Mouse (Mus musculus) lung, embryonic 16.5 days (tissue): ENCODE data around the gene Fbxl16. TPM values are rescaled to one million over a fixed set of nuclear protein-coding genes. Genes with fewer than 3 reads are reported as not detected.

Experiments used
- ATAC-seq: fragments of 200-750 bp; cut with Nextera tagmentation; 2 replicates; pipeline ENCODE4 v1.8.0; 2017; ENCODE audit warnings: low read depth, mild to moderate bottlenecking, moderate library complexity
- H3K27ac ChIP-seq: fragments of 300-500 bp; sonication (generic); 2 replicates; pipeline ENCODE4 v1.5.1; 2014; ENCODE audit warnings: mild to moderate bottlenecking, control low read depth, low read length
- H3K27me3 ChIP-seq: fragments of 300-500 bp; sonication (generic); 2 replicates; pipeline ENCODE4 v1.6.1; 2014; ENCODE audit warnings: low read depth, low read length, mixed read lengths; ENCODE audit not compliant: control insufficient read depth, insufficient read depth
- H3K36me3 ChIP-seq: fragments of 300-500 bp; sonication (generic); 2 replicates; pipeline ENCODE4 v1.6.1; 2014; ENCODE audit warnings: low read length; ENCODE audit not compliant: control insufficient read depth, insufficient read depth
- H3K4me1 ChIP-seq: fragments of 300-500 bp; sonication (generic); replicated peaks from 2 replicates; pipeline ENCODE4 v1.6.1; 2014; ENCODE audit warnings: low read length, mixed read lengths; ENCODE audit not compliant: control insufficient read depth, insufficient read depth
- H3K4me2 ChIP-seq: fragments of 300-500 bp; sonication (generic); 2 replicates; pipeline ENCODE4 v1.6.1; 2014; ENCODE audit warnings: low read depth, low read length, control low read depth
- H3K4me3 ChIP-seq: fragments of 300-500 bp; sonication (generic); 2 replicates; pipeline ENCODE4 v1.5.1; 2014; ENCODE audit warnings: mild to moderate bottlenecking, low read length, control low read depth
- H3K9ac ChIP-seq: fragments of 300-500 bp; sonication (generic); 2 replicates; pipeline ENCODE4 v1.6.1; 2014; ENCODE audit warnings: low read length, control low read depth
- H3K9me3 ChIP-seq: fragments of 300-500 bp; sonication (generic); 2 replicates; pipeline ENCODE4 v1.6.1; 2016; ENCODE audit warnings: low read length; ENCODE audit not compliant: control insufficient read depth
- WGBS: fragments of 180-500 bp; shearing (Covaris S2); extraction: QIAGEN DNeasy Blood & Tissue Kit; methylation state at CpG from one replicate; pipeline ENCODE4 v1.1.7; 2014; 5-methylcytosine and 5-hydroxymethylcytosine counted together
- polyA plus RNA-seq: library from polyadenylated mRNA; unstranded; fragments of >200 nt; fragmentation: Nextera tagmentation; extraction: Ambion mirVana; gene quantifications from 2 replicates; pipeline ENCODE4 v1.2.1, GENCODE M21; 2015

Fbxl16 gene
- polyA plus RNA-seq, 1 experiment from 2014 or later: 1.1 TPM

DNA sequence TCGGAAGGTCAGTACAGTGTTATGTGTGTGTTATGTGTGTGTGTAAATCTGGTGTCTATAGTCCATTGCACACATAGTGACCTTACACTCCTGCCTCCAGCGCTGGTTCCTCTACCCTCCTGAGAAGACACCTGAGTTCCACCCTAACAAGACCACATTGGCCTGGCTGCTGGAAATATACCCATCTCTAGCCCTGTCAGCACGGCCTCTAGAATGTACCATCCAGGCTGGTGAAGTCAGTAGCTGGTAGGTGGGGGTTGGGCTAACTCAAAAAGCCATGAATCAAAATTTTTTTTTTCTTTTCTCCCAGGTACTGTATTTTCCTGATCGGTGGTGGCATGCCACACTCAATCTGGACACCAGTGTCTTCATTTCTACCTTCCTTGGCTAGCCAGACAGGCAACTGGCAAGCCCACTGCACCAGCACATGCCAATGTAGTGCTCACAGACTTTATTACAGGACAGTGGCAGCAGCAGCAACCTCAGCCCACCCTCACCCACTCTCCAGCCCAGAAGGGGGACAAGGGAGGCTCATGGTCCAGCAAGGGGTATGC lies 21.4 kb downstream of the Fbxl16 start:
- H3K4me3 ChIP-seq: no peak overlapping the region
- peaks cover 14% of the 10 kb centered on the region for H3K36me3 ChIP-seq
- no peaks in the 10 kb centered on the region for H3K27me3 ChIP-seq
- H3K4me2 ChIP-seq: no peak overlapping the region
- ATAC-seq: no peak
- WGBS: 82% methylated on average over 4 of the region's 4 CpGs
- no peaks in the 10 kb centered on the region for H3K9me3 ChIP-seq
- no peak overlapping the region for H3K9ac ChIP-seq
- H3K4me1 ChIP-seq: peaks cover 45% of the 10 kb centered on the region
- no peak overlapping the region for H3K27ac ChIP-seq

DNA sequence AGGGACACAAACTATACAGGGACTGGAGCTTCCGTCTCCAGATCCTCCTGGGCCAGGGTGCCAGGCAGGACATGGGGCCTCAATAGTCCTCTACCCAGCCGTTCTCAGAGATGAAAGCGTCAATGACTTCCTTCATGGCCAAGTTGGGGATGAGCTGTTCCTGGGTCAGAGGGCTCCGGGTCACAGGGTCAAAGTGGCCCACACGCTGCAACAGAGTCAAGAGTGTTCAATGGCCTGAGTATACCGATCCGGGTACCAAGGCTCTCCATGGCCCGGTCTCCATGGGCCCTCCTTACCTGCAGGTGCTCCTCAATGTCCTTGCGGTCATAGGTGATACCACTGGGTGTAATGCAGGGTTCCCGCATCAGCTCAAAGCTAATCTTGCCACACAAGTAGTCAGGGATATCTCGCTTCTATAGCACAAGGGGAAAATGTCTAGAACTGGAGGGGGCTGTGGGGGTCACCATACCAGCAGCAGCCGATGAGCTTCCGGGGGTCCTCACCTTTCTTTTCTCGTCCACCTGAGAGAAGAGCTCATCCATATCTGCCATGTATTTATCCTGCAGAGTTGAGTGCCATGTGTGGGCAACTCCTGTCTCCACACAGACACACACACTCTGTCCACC lies 22.0 kb downstream of the Fbxl16 start:
- ATAC-seq: no peak
- WGBS: 81% methylated on average over 14 of the region's 14 CpGs
- no peak overlapping the region for H3K27ac ChIP-seq
- H3K9me3 ChIP-seq: no peaks in the 10 kb centered on the region
- peak overlapping the region; percentile 91 for H3K4me2 ChIP-seq
- H3K36me3 ChIP-seq: peaks cover 14% of the 10 kb centered on the region
- H3K27me3 ChIP-seq: no peaks in the 10 kb centered on the region
- H3K9ac ChIP-seq: no peak overlapping the region
- peak overlapping the region; percentile 85; the same call in 1 of the 2 replicates for H3K4me3 ChIP-seq
- peaks cover 51% of the 10 kb centered on the region for H3K4me1 ChIP-seq

DNA sequence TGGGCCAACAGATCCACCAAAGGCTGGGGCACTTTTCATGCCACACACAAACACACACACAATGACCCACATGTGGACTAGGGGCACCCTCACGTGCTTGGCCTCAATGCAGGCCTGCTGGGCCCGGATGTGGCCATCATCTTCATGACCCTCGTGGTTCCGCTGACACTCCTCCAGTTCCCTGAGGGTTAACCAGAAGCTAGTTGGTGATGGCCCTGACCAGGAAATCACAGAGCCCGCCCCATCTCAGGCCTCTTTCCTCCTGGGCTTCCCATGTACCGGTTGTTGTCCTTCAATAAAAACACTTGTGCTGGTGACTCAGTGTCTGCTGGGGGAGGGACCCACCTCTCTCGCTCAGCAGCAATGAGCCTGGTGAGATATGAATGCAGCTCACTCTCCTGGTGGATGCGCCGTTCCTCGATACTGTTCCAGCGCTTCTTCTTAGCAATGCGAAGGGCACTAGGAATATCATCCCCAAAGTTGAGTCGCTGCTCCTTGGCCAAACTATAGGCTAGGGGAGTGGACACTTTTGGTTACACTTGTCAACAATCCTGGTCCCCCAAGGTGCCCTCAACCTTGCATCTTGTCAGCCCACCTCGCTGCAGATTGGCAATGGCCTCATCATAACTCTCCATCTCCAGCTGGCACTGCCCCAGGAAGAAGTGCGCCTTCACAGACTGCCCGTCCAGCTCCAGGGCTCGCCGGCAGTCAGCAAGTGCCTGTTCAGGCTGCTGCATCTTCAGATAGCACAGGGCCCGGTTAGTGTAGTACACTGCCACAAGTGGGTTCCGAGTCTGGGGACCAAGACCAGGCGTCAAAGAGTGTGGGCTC lies 22.8 kb downstream of the Fbxl16 start:
- WGBS: 46% methylated on average over 21 of the region's 21 CpGs
- Histone ChIP-seq H3K4me3 (peak overlapping the region; percentile 85), H3K9me3 (no peaks in the 10 kb centered on the region), H3K36me3 (peaks cover 14% of the 10 kb centered on the region), H3K9ac (peak overlapping the region; percentile 90), H3K27ac (peak overlapping the region; percentile 89), H3K4me2 (peak overlapping the region; percentile 91), H3K27me3 (no peaks in the 10 kb centered on the region), H3K4me1 (peaks cover 57% of the 10 kb centered on the region)
- ATAC-seq: no peak

DNA sequence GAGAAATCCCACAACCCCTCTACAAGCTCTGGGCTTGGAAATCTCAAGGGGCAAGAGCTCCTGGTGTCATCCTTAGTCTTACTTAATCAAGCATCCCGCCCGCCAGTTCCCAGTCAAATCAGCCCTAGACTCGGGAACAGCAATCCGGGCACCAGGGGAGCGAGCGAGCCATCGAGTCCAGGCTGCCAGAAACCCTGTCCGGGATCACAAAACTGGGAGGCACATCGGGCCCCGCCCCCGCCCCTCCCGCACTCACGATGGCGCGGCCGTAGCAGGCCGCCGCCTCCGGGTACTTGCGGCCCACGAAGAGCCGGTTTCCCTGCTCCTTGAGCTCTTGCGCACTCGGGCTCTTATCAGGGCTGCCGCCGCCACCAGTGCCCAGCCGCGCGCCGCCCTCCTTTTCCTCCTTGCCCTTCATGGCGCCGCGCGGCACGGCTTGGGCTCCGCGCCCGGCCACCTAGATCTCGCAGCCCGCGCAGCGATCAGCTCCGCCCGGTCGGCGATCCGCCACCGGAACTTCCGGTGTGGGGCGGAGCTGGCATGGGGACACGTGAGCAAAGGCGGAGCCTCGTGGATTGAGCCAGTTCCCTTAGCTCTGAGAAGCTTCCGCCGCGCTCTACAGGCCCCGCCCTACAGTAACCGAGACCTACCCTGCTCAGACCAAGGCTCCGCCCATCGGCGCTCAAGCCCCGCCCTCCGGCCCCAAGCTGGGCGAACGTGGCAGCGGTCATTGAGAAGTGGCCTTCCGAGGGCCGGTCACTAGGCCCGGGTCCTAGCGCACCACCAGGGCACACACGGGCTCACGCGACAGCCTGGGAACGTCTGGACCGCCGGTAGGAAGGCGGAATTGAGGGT lies 23.8 kb downstream of the Fbxl16 start:
- H3K4me1 ChIP-seq: peaks cover 64% of the 10 kb centered on the region
- H3K9ac ChIP-seq: peak overlapping the region; percentile 90
- H3K4me3 ChIP-seq: peak overlapping the region; percentile 85
- H3K36me3 ChIP-seq: peaks cover 14% of the 10 kb centered on the region
- no peaks in the 10 kb centered on the region for H3K27me3 ChIP-seq
- ATAC-seq: peak; percentile 93
- peak overlapping the region; percentile 91 for H3K4me2 ChIP-seq
- WGBS: under 1% methylated on average over 75 of the region's 77 CpGs
- no peaks in the 10 kb centered on the region for H3K9me3 ChIP-seq
- H3K27ac ChIP-seq: peak overlapping the region; percentile 93

- Histone ChIP-seq H3K4me1 (peaks cover 62% of the 10 kb centered on the region), H3K4me2 (peak within 1 kb of the TSS; percentile 91), H3K4me3 (peak within 1 kb of the TSS; percentile 85), H3K27me3 (no peaks in the 10 kb centered on the region), H3K36me3 (peaks cover 16% of the 10 kb centered on the region), H3K9ac (peak within 1 kb of the TSS; percentile 90), H3K27ac (peak within 1 kb of the TSS; percentile 93), H3K9me3 (no peaks in the 10 kb centered on the region)
- peak; percentile 75 for ATAC-seq
- under 1% methylated on average over 24 of the region's 24 CpGs for WGBS
Measured at GRCm38 (mm10) chr17:25833291-25833663, 24.4 kb downstream of the Fbxl16 start, which contains the start of gene Stub1. Gene Stub1, minus strand, starts transcription at chr17:25833404.

DNA sequence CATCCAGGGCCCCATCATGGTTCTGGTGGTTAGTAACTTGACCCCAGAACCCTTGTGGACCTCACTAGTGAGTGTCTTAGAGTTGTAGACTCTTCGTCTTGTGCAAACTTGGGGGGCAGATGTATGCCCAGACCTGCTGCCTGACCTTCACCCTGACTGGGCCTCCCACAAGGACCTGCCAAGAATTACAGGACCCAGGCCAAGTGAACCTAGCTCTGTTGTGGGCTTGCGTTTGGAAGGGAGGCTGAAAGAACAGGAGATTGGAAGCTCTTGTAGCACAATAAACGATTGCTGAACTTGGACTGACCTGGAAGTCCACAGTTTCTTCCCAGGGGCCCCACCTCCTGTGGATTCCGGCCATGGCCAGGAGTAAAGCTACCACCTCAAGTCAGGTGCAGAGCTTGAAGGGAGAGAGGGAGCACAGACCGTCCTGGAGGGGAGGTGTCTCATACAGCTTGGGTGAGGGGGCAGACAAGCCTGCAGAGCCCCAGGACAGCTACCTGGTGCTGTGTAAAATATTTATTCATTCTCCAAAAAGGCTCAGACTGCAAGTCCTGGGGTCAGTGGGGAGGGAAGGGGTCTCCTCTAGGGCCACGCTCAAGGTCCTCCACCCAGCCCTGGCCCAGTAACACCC lies 25.2 kb downstream of the Fbxl16 start:
- WGBS: 10% methylated on average over 6 of the region's 6 CpGs
- Histone ChIP-seq H3K4me2 (peak overlapping the region; percentile 80), H3K27ac (peak overlapping the region; percentile 93), H3K4me3 (peak overlapping the region; percentile 85), H3K36me3 (peaks cover 18% of the 10 kb centered on the region), H3K4me1 (peaks cover 59% of the 10 kb centered on the region), H3K27me3 (no peaks in the 10 kb centered on the region), H3K9me3 (no peaks in the 10 kb centered on the region), H3K9ac (peak overlapping the region; percentile 85)
- no peak for ATAC-seq

DNA sequence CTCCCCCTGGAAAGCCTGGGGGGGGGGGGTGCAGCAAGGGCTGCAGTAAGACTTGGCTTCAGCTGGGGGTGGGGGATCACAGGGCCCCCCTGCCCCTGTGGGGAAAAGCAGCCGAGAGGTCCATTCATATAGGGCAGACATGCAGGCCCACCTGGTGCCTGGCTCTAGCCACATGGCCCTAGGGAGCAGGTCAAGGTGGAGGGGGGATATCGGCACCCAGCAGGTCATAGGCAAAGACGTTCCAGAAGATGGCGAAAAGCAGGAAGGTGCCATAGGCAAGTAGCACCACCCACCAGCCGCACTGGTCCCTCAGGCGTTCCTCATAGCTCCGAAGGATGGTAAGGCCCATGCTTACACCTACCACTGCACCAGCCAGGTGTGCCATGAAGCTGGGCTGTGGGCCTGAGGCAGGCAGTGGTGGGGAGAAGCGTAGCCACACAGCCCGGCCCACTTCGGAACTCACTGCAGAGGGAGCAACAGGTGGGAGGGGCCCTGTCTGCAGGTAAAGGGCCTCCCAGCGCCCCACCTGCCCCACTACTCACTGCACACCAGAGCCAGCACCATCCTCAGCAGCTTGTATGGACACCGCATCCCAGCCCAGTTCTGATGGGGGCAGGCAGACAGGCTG lies 25.8 kb downstream of the Fbxl16 start:
- Histone ChIP-seq H3K9me3 (no peaks in the 10 kb centered on the region), H3K27me3 (no peaks in the 10 kb centered on the region), H3K27ac (0 out of 2 replicates have a peak overlapping the region, but pooled peaks have one; percentile 24), H3K4me1 (peaks cover 56% of the 10 kb centered on the region), H3K36me3 (peaks cover 24% of the 10 kb centered on the region), H3K9ac (peak overlapping the region; percentile 85), H3K4me3 (peak overlapping the region; percentile 85), H3K4me2 (peak overlapping the region; percentile 80)
- ATAC-seq: no peak
- 76% methylated on average over 12 of the region's 12 CpGs for WGBS

DNA sequence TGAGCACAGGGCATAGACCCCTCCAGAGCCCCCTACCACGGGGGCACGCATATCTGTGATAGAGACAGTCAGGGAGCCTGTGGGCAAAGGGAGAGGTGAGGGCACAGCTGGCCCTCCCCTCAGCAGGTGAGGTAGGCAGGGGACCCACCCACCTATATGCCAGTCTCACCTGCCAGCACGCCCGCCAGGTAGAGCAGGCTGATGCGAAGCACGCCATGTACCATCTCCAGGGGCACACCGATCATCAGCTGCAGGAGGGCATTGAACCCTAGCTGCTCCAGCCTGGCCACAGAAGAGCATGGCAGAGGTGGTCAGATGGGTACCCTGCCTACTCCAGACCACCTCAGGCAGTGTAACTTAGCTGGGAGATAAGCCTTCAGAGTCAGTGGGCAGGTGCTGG lies 26.4 kb downstream of the Fbxl16 start:
- Histone ChIP-seq H3K9ac (no peak overlapping the region), H3K27ac (no peak overlapping the region), H3K36me3 (peaks cover 28% of the 10 kb centered on the region), H3K27me3 (no peaks in the 10 kb centered on the region), H3K9me3 (no peaks in the 10 kb centered on the region), H3K4me2 (no peak overlapping the region), H3K4me1 (peaks cover 52% of the 10 kb centered on the region), H3K4me3 (no peak overlapping the region)
- no peak for ATAC-seq
- WGBS: 88% methylated on average over 7 of the region's 7 CpGs
